Mouse (Mus musculus) hindbrain, embryonic 14.5 days (tissue): ENCODE results near the gene Omp. TPM values are rescaled to one million over a fixed set of nuclear protein-coding genes. Genes with fewer than 3 reads are reported as not detected.

Experiments used
- ATAC-seq: fragments of 200-750 bp; cut with Nextera tagmentation; 2 replicates; pipeline ENCODE4 v1.8.0; 2017; ENCODE audit warnings: moderate number of reproducible peaks, mild to moderate bottlenecking, moderate TSS enrichment, moderate library complexity; ENCODE audit not compliant: low FRiP score
- DNase-seq: peaks from one replicate; pipeline ENCODE4 v3.0.0-alpha.2; 2015; ENCODE audit warnings: low spot score
- H3K27ac ChIP-seq: fragments of 300-500 bp; sonication (generic); 2 replicates; pipeline ENCODE4 v1.5.1; 2014; ENCODE audit warnings: mild to moderate bottlenecking, moderate library complexity
- H3K27me3 ChIP-seq: fragments of 300-500 bp; sonication (generic); 2 replicates; pipeline ENCODE4 v1.6.1; 2014; ENCODE audit warnings: mild to moderate bottlenecking, low read length, mixed read lengths; ENCODE audit not compliant: control insufficient read depth, insufficient read depth
- H3K36me3 ChIP-seq: fragments of 300-500 bp; sonication (generic); replicated peaks from 2 replicates; pipeline ENCODE4 v1.6.1; 2014; ENCODE audit not compliant: control insufficient read depth, insufficient read depth
- H3K4me1 ChIP-seq: fragments of 300-500 bp; sonication (generic); replicated peaks from 2 replicates; pipeline ENCODE4 v1.6.1; 2014; ENCODE audit warnings: antibody characterized with exemption, low read length, mixed read lengths; ENCODE audit not compliant: control insufficient read depth, insufficient read depth
- H3K4me2 ChIP-seq: fragments of 300-500 bp; sonication (generic); replicated peaks from 2 replicates; pipeline ENCODE4 v1.6.1; 2014; ENCODE audit warnings: mild to moderate bottlenecking, moderate library complexity
- H3K4me3 ChIP-seq: fragments of 300-500 bp; sonication (generic); replicated peaks from 2 replicates; pipeline ENCODE4 v1.5.1; 2014; ENCODE audit warnings: mild to moderate bottlenecking, low read length
- H3K9ac ChIP-seq: fragments of 300-500 bp; sonication (generic); 2 replicates; pipeline ENCODE4 v1.6.1; 2014
- H3K9me3 ChIP-seq: fragments of 300-500 bp; sonication (generic); 2 replicates; pipeline ENCODE4 v1.6.1; 2016; ENCODE audit warnings: low read length; ENCODE audit not compliant: control insufficient read depth
- WGBS: fragments of 180-500 bp; shearing (Covaris S2); extraction: QIAGEN DNeasy Blood & Tissue Kit; methylation state at CpG from one replicate; pipeline ENCODE4 v1.1.7; 2014; 5-methylcytosine and 5-hydroxymethylcytosine counted together
- polyA plus RNA-seq: library from polyadenylated mRNA; unstranded; fragments of >200 nt; fragmentation: Nextera tagmentation; extraction: Ambion mirVana; gene quantifications from 2 replicates; pipeline ENCODE4 v1.2.1, GENCODE M21; 2014

Omp gene
- polyA plus RNA-seq, 1 experiment from 2014 or later, result 0.32 TPM

- Histone ChIP-seq H3K27me3 (no peaks in the 10 kb centered on the region), H3K9me3 (no peaks in the 10 kb centered on the region), H3K4me3 (peak overlapping the region; percentile 24; the same call in 1 of the 2 replicates), H3K4me2 (peak overlapping the region; percentile 53), H3K27ac (peak overlapping the region; percentile 72), H3K9ac (peak overlapping the region; percentile 66), H3K36me3 (peaks cover under 1% of the 10 kb centered on the region; the same call in 1 of the 2 replicates), H3K4me1 (peaks cover 11% of the 10 kb centered on the region)
- DNase-seq (no peak), ATAC-seq (peak; percentile 19; the same call in 1 of the 2 replicates)
- WGBS, result 89% methylated on average over 11 of the region's 11 CpGs
These were observed 42.8 kb downstream of the Omp start for GRCm38 (mm10) chr7:98102488-98102887.

GRCm38 (mm10) chr7:98097557-98097956 is 47.7 kb downstream of the Omp start:
- H3K9ac ChIP-seq, result no peak overlapping the region
- no peaks in the 10 kb centered on the region for H3K9me3 ChIP-seq
- H3K4me3 ChIP-seq, result no peak overlapping the region
- 93% methylated on average over 8 of the region's 8 CpGs for WGBS
- no peaks in the 10 kb centered on the region for H3K27me3 ChIP-seq
- H3K4me2 ChIP-seq, result no peak overlapping the region
- peaks cover 6% of the 10 kb centered on the region for H3K4me1 ChIP-seq
- no peak overlapping the region for H3K27ac ChIP-seq
- H3K36me3 ChIP-seq, result peaks cover 18% of the 10 kb centered on the region
- DNase-seq (no peak), ATAC-seq (no peak)

- H3K9ac ChIP-seq, result no peak overlapping the region
These were observed 49.5 kb downstream of the Omp start for GRCm38 (mm10) chr7:98095852-98096251.

More at GRCm38 (mm10) chr7:98095852-98096251, 49.5 kb downstream of the Omp start:
- Histone ChIP-seq H3K36me3 (peaks cover 25% of the 10 kb centered on the region), H3K4me1 (no peaks in the 10 kb centered on the region), H3K9me3 (no peaks in the 10 kb centered on the region), H3K4me3 (no peak overlapping the region), H3K27ac (no peak overlapping the region), H3K4me2 (no peak overlapping the region), H3K27me3 (no peaks in the 10 kb centered on the region)
- DNase-seq (no peak), ATAC-seq (no peak)
- WGBS, result over 99% methylated on average over 4 of the region's 4 CpGs

Other genes starting within 250 kb of the Omp start
- gene Gdpd4, start 225.5 kb downstream of the Omp start, polyA plus RNA-seq, result not detected in 2 replicates
- gene Myo7a, start 26.0 kb downstream of the Omp start, polyA plus RNA-seq, result 20.0 and 24.3 TPM in 2 replicates
- 16.7 and 18.0 TPM in 2 replicates for gene Capn5, start 32.8 kb upstream of the Omp start, polyA plus RNA-seq
- 0.25 and 0.31 TPM in 2 replicates for gene B3gnt6, start 54.0 kb upstream of the Omp start, polyA plus RNA-seq
- gene Acer3, start 175.7 kb upstream of the Omp start, polyA plus RNA-seq, result 27.1 and 27.4 TPM in 2 replicates
- 9.5 and 11.7 TPM in 2 replicates for gene Tsku, start 215.8 kb upstream of the Omp start, polyA plus RNA-seq